Mouse (Mus musculus) kidney, postnatal 25 days (tissue): ENCODE measurements around the gene Cntnap4.

Experiments
- DNase-seq, 2 experiments: peaks; one replicate each; pipeline ENCODE4 v3.0.0; 2021; ENCODE audit warnings: mixed read lengths in 2 of 2

Cntnap4 gene

DNA sequence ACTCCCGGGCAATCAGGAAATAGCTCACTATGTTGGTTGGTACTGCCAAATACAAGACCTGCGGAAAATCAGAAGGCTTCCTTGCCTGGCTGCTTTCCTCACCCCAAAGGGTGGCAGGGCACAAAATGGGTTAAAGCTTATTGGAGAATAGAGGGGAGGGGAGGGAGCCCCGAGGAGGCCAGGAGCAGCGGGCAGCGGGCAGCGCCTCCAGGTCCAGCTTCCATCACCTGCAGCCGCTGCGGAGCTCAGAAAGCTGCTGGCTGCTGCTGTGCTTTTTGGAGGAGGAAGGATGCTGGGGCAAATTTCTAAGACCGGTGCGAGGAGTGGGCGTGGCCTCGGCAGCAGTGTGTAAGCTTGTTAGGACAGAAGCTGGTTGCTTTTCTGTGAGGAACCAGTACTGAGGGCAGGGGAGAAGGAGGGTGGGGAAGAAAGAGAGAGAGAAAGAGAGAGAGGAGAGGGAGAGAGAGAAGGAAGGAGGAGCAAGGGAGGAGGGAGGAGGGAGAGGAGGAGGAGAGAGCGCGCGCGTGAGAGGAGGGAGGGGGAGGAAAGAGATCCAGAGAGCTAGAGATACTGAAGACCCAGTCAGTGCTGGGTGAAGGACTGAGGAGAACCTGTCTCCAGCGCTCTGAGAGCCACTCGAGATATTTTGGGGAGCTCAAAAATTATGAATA is at the start of gene Cntnap4:
TSS of gene Cntnap4 (plus strand) at position 573 of the 671 bp plus-strand sequence.
- no peak for DNase-seq

DNA sequence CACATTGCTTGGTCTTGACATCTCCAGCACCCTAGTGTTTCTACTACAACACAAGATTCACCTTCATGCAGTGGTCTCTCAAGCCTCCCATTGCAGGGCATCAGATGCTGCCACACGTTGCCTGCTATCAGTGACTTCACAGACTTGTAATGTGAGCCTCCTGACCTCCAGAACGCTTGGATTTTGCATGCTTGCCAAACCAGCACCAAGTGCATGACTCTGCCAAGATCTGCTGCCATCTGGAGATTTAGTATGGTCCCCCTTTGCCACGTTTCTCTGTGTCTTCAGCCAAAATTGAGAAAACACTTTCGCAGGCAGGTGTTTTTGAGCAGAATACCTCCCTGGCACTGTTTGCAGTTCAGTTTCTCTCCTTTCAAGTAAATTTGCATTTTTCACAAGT is 12.5 kb upstream of the Cntnap4 start:
- DNase-seq, result no peak

DNA sequence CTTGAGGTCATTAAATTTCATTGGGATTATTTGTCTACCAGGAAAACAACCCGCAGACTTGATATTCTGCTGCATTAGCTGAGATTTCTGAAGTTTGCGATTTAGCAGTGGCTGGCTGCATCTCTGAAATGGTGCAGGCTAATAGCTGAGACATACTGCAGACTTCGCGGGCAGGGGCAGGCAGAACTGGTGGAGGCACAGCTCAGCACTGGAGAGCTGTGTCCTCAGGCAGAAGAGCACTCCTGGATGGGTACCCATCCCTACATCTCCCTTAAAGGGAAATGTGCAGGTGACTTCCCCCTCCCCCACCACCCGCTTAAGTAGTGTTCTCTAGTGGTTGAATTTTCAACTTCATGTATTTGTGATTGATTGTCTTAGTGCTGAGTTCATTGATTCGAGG is 698 bp downstream of the Cntnap4 start:
- no peak for DNase-seq

DNA sequence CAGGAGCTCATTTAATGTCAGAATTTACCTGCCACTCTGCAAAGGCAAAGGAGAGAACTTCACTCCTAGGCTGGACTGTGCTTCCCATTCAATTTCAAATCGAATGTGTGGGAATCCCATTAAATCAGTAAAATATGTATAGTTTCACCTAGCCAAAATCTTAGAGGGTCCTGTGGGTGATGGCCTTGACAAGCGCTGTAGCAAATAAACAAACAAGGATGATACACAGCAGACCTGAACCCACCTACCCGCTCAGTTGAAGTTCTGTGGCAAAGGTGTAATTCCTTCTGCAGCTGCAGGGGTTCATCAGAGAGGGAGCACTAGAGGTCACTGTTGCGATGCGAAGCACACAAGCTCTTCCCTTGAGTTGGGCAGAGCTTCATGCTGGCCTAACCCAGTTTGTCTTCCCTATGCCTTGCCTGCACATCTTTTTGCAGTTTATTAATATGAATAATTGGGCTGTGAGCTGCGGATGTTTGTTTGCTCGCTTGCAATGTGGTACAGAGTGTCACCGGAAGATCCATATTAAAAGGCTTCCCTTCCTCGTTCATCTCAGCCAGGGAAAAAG is 1.6 kb downstream of the Cntnap4 start:
- DNase-seq, result peak; percentile 44 to 52

DNA sequence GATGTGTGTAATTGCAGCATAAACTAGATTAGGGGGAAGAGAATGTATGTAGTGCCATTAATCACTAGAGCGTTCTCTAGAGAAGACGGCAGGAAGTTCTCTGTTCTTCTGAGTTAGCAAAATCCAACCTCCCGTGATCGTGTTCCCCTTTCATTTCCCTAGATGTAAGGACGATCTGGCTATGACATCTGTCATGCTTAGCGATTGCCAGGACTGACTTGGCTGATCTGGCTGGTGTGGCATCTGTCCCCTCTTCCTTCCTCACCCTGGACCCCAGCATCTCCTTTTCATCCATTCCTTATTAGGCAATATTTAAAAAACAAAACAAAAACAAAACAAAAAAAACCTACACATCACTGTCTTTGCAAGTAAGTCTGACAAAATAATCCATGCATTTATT is 11.6 kb downstream of the Cntnap4 start:
- DNase-seq, result no peak

DNA sequence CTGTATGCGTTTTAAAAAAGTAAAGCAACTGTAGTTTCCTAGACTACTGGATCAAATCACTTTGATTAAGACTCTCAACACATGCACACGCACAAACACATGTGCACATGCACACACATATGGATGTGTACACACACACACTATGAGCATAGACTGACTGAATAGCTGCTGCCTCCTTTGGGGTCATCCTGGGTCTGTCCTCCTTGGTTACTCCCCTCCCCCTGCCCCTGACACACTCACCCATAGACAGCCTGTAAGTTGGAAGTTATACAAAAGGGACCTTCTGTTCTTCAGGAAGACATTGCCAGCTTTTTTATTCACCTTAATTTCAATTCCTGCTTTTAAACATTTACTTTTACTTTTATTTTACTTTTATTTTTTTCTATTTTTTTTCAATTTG is 13.6 kb downstream of the Cntnap4 start:
- no peak for DNase-seq

DNA sequence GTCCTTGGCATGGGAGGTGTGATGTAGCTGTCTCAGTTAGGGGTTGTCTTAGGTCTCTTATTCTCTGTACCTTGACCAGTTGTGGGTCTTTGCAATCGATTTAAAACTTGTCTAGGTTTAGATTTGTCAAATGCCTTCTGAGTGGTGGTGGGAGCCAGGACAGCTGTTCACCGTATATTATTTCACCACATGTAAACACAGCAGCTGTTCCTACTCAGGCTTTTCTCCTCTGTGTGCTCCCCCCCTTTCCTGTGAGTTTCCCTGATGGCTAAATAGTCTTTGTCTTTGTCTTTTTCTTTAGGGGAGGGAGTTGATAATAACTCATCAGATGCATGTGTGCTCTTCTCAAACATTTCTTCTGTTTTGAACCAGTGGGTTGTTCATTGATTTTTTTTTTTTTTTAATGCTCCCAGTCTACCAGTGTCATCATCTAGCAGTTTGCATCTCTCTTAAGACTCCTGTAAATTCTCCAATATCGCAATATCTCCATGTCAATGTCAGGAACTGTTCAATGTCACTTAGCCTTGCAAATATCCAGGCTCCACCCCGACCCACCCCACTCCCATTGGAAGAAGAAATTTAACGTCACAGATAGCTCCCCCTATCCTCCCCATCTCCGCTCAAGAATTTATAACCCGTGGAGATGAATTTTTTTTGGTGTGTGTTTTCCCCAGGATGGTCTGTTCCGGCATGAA is 18.7 kb downstream of the Cntnap4 start:
- DNase-seq, result no peak

DNA sequence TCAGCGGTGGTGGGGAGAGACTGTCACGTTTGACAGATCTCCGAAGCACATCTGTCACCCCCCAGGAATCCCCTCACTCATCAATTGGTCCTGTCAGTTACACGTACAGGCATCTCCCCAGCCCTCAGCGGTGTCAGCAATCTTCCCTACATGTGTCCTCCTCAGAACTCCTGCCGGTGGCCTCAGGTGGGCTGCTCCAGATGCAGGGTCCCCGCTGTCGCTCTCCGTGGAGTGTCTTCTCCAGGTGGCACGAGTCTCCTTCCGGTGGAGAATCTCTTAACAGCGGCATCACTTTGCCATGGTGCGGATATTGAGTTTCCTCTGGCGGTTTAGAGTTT is 19.2 kb downstream of the Cntnap4 start:
- DNase-seq, result no peak

DNA sequence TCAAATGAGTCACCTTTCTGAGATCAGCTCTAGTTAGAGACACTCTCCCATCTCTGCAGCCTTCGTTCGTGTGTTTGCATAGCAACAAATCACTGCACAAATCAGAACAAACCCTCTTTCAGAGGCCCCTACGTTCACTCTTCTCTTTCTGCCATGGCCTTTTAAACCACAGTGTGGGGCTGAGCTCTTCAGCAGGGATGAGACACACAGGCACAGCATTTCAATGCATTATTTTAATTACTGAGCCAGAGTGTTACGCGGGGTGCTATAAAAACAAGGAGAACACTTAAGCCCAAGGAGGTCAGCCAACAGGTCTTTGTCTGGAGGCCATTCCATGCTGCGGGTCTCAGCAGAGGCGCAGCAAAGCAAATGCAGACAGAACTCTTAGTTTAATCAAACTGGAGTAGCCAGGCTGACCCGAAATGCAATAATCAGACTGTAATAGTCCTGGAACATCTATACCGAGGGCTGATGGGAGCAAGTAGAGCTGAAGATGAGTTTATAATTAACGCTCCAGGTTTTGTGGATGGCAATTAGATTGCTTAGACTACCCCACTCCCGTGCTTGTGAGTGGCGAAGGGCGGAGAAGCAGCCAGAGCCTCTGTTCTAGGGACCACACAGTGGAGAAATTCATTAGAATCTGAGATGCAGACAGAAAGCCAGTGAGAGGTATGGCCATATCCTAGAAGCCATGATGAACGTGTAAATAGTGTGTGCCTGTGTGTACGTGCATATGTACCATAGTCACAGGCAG is 26.4 kb downstream of the Cntnap4 start:
- DNase-seq, result no peak

DNA sequence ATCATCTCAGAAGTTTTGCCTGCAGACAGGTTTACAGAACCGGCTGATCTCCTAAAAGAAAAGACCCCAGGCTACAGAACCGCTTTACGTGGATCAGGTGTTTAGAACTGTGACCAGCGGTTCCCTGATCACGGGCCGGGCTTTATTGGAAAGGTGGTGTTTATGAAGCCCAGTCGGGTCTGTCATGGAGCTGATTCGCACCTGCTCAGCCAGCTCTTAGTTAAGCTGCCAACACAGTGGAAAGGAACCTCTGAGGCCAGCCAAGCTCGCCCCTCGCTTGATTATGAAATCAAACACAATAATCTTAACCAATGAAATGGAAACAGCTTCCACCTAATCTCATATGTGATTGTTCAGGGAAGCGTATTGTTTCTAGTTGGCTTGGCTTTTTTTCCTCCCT is 30.1 kb downstream of the Cntnap4 start:
- no peak for DNase-seq

DNA sequence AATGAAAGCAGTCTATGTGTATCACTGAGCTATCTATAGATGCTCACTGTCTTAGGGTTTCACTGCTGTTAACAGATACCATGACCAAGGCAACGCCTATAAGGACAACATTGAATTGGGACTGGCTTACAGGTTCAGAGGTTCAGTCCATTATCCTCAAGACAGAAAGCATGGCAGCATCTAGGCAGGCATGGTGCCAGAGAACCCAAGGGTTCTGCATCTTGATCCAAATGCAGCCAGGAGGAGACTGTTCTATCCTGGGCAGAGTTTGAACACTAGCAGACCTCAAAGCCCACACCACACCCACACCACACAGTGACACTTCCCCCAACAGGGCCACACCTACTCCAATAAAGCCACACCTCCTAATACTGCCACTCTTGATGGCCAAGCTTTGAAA is 31.3 kb downstream of the Cntnap4 start:
- DNase-seq, result no peak

DNA sequence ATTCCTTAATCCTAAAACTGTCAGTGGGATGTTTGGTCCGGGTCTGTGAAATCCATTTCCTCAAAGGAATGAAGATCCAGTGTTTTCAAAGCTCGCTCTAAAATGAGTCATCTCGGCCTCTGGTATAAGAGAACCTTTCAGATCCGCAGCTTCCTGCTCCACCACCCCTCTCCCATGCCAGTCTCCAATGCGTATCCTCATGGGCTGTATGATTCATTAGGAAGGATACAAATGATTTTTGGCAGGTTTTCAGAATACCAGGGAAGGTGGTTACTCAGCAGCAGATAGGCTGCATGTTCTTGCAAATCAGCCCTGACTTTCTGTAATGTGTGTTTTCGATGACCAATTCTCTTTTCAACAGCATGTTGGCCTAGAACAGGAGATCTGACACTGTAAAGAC is 40.3 kb downstream of the Cntnap4 start:
- no peak for DNase-seq

DNA sequence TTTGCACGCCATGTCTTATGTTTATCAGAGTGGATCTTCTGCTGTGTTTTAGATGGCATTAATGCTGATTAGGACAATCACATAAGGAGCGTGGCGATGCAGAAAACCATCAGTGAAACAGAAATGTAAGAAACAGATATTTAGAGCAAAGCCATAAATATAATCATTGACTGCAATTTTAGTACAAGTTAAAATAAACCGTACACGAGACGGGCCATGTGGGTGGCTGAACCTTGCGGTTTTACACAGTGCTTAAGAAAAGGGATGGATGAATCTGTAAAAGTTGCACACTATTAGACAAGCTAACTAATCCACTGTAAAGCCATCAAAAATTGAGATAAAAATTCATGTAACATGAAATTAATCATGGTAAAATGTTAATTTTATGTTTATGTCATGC is 58.9 kb downstream of the Cntnap4 start:
- DNase-seq, result no peak

DNA sequence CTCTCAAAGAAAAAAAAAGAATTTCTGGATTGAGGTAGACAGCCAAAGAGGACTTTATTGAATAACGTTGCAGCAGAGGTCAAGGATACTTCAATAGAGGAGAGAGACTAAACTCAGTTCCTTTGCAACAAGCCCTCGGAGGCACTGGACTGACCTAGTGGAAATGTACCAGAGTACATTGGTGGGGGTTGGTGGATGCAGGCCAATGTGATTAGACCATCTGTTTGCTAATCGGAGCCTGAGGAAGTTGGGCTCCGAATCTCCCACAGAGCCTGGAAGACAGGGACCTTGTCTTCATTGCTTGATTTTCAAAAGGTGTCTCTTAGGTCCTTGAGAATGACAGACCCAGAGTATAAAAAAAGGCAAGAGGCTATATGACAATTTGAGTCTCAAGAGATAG is 82.8 kb downstream of the Cntnap4 start:
- no peak for DNase-seq

DNA sequence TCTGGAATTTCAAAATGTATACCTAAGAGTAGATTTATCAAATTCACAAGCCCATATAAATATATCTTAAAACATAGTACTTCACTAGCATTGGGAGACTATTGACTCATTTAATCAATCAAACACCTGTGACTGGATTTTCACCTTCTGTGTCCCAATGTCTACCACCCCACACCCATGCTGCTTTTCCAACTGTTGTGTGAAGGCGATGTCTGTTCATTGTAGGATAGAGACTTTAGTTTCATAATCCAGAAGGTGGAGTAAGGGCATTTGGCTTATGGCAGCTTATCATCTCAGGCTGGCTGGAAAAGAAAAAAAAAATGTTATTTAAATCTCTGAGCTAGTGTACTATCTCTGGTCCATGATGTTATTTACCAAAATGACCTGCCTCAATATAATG is 83.4 kb downstream of the Cntnap4 start:
- DNase-seq, result no peak

DNA sequence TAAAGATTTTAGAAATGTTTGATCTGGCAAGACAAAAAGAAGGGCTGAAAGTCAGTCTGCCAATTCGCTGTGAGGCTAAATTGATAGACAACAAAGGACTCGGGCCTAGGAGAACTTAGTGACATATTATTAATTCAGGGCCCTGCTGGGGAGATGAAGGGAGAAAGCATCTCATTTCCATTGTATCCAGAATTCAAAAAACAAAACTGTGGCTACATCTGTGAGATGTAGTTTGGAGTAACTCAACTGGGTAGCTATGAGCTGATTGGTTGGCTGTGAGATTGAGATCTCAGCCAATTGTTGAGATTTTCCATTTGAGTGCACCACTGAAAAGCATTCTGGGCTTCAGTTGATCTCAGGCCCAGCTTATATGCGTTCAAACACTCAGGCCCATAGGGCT is 84.2 kb downstream of the Cntnap4 start:
- no peak for DNase-seq

DNA sequence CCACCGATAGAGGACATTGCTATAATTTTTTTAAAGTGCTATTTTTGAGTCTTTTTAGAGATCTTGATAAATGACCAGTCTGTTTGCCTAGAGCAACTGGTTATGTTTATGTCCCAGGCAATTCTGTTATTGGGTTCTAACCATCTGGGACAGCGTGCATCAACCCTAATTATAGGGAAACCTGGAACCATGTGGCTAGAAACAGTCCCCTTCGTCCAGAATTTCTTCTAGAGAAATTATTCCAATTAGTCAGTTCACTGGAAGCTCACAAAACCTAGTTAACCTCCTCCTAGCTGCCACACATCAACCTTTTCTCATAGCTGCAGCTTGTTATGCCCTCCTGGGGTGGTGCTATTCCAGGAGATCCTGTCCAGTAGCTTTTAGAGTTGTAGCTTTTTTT is 94.2 kb downstream of the Cntnap4 start:
- DNase-seq, result no peak

DNA sequence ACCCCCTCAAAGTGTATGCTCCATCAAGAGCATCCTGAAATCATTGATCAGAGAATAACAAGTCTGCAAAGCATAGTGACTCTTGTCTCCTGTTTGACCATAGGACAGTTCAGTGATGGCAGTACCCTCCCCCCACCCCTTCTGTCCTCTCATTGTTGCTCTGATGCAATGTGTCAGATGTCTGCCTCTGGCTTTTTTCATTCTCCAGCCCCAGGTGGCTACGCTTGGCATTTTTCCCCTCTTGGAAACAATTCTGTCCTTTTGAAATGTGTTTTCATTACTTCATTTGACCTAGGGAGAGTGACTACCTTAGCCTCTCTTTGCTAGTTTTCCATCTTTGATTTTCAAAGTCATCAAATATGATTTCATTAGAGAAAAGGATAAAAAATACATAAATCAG is 104.8 kb downstream of the Cntnap4 start:
- no peak for DNase-seq

DNA sequence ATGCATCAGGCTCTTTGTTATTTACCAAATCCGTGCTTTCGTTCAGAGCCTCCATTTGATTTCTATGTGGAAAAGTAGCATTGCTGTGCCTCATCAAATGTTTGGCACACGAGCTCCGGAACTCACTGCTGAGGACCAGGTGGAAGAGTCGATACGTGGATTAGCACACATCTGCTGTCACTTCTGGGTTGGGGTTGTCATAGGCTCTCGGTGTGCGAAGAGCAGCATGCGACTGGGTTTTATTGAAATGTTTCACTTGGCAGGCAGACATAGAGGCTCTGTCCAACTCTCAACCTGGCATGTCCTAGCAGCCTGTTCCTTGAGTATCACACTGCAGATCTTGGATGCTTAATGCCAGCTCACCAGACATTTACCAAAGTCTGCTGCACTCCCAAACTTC is 111.9 kb downstream of the Cntnap4 start:
- no peak for DNase-seq

DNA sequence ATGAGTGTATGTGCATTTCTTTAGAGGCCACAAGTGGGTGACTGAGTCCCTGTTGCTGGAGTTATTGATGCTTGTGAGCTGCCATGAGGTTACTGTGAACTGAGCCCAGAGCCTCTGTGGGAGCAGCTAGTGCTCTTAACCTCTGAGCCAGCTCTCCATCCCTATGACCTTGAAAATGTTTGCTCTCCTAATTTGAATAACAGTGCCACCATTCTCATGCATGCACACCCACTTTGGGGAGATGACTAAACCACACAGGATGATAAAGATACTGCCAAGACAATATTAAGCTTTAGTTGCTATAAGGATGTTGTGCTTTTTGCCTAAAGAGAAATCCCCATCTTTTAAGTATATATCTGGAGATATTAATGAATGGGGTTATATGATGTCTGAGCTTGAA is 125.9 kb downstream of the Cntnap4 start:
- DNase-seq, result no peak

DNA sequence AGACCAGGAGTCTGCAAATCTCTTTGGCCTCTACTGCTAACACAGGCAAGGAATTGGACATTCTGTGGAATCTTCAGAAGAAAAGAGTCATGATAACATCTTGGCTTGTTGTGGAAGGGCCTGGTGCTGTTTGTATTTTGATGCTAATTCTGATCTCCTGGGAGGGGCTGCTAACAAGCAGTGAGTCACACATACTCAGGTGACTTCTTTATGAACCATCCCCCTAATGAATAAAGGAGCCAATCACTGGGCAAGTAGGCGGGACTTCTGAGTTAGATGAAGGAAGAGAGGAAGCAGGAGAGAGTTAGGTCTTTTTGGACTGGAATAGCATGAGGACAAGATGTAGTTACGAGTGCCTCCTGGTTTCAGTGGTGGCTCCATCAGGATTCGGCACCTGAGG is 128.3 kb downstream of the Cntnap4 start:
- DNase-seq, result no peak

DNA sequence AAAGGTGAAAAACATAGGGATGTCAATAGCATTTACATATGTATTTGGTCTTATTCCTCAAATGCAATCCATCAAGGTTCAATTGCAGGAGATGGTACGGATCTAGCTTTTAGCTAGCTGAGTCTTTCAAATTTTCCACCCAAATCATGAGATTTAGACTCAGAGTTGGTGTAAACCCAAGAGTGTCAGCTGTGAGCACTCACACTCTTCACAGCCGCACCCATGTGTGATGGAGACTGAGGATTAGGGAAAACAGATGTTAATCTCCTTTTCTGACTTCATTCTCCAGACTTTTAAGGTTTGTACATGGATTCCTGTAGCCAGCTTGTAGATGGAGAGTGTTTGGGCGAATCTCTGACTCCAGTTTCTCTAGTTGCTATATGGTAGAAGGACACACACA is 147.1 kb downstream of the Cntnap4 start:
- no peak for DNase-seq

DNA sequence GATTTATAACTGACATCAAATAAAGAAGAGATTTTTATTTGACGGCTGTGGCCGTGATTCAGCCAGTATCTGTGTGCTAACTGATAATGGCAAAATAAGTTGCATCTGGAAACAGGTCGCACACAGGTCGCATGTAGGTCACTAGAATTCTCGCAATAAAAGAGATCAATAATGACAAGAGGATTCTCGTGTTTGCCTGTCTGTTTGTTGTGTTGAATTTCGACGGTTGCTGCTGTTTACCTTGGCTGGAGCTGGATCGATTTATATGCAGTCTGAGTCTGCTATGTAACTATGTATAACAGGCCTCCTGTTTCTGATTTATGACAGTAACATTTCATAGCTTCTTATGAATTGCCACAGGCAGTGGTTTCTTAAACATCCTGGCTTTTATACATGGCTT is 155.1 kb downstream of the Cntnap4 start:
- DNase-seq, result no peak
